Mouse (Mus musculus) heart, postnatal 0 days (tissue): Measurements from ENCODE around the gene Nfib. TPM values are rescaled to one million over a fixed set of nuclear protein-coding genes. Genes with fewer than 3 reads are reported as not detected.

Source experiments
- ATAC-seq: fragments of 200-750 bp; cut with Nextera tagmentation; 2 replicates; pipeline ENCODE4 v1.8.0; 2017; ENCODE audit warnings: low read depth, moderate number of reproducible peaks, moderate library complexity; ENCODE audit not compliant: insufficient read depth
- DNase-seq: peaks from one replicate; pipeline ENCODE4 v3.0.0-alpha.2; 2016; ENCODE audit warnings: low spot score
- H3K27ac ChIP-seq: fragments of 300-500 bp; sonication (generic); 2 replicates; pipeline ENCODE4 v1.5.1; 2014; ENCODE audit warnings: low read depth, mild to moderate bottlenecking
- H3K27me3 ChIP-seq: fragments of 300-500 bp; sonication (generic); 2 replicates; pipeline ENCODE4 v1.6.1; 2014; ENCODE audit warnings: low read length, mixed read lengths; ENCODE audit not compliant: control insufficient read depth, insufficient read depth
- H3K36me3 ChIP-seq: fragments of 300-500 bp; sonication (generic); replicated peaks from 2 replicates; pipeline ENCODE4 v1.6.1; 2014; ENCODE audit warnings: low read length, mixed read lengths; ENCODE audit not compliant: control insufficient read depth, insufficient read depth
- H3K4me1 ChIP-seq: fragments of 300-500 bp; sonication (generic); 2 replicates; pipeline ENCODE4 v1.6.1; 2014; ENCODE audit warnings: antibody characterized with exemption; ENCODE audit not compliant: control insufficient read depth, insufficient read depth
- H3K4me2 ChIP-seq: fragments of 300-500 bp; sonication (generic); 2 replicates; pipeline ENCODE4 v1.6.1; 2014; ENCODE audit warnings: low read depth, mild to moderate bottlenecking, low read length, moderate library complexity
- H3K4me3 ChIP-seq: fragments of 300-500 bp; sonication (generic); 2 replicates; pipeline ENCODE4 v1.5.1; 2014; ENCODE audit warnings: low read depth, low read length
- H3K9ac ChIP-seq: fragments of 300-500 bp; sonication (generic); replicated peaks from 2 replicates; pipeline ENCODE4 v1.6.1; 2014; ENCODE audit warnings: low read depth, low read length, mixed read lengths
- H3K9me3 ChIP-seq: fragments of 300-500 bp; sonication (generic); replicated peaks from 2 replicates; pipeline ENCODE4 v1.6.1; 2016; ENCODE audit warnings: low read length; ENCODE audit not compliant: control insufficient read depth
- CTCF ChIP-seq: IDR thresholded peaks from 2 replicates; pipeline ENCODE4 v1.5.1; 2016; ENCODE audit warnings: antibody characterized with exemption, control low read depth, low read depth
- EP300 ChIP-seq: IDR thresholded peaks from 2 replicates; pipeline ENCODE4 v1.6.1; 2016; ENCODE audit warnings: antibody characterized with exemption, low read depth
- WGBS: fragments of 180-500 bp; shearing (Covaris S2); extraction: QIAGEN DNeasy Blood & Tissue Kit; methylation state at CpG from one replicate; pipeline ENCODE4 v1.1.7; 2014; 5-methylcytosine and 5-hydroxymethylcytosine counted together
- polyA plus RNA-seq: library from polyadenylated mRNA; unstranded; fragments of >200 nt; fragmentation: Nextera tagmentation; extraction: Ambion mirVana; gene quantifications from 2 replicates; pipeline ENCODE4 v1.2.1, GENCODE M21; 2015
- total RNA-seq: library from RNA; depleted of rRNA; stranded (reverse); fragments of >200 nt; gene quantifications from 2 replicates; pipeline ENCODE4 v1.2.3, GENCODE M21; 2014; ENCODE audit warnings: low replicate concordance

Nfib gene
- total and polyA plus RNA-seq, 2 experiments from 2014 or later = 44.0 to 82.0 TPM

DNA sequence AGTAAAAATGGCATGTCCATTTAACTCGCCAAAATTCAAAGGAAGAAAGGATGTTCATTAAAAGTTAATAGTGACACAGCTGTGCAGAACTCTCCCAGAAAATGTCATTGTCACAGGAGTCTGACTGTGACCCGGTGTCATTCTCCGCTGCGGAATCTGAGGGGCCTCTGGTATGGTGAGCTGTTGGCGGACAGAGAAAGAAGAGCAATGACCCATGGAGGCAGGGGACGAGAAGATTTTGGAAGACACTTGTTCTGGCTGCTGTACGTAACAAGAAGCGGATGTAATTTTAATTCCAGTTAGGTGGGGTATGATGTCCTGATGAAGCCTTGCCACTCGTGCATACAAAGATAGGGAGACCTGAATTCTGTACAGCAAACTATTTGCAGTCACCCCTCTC, 120.0 kb downstream of the Nfib start:
- Histone ChIP-seq H3K4me1 (0 out of 2 replicates have a peak, but pooled peaks cover 4% of the 10 kb centered on the region), H3K9ac (no peak overlapping the region), H3K4me2 (no peak overlapping the region), H3K4me3 (no peak overlapping the region), H3K36me3 (no peaks in the 10 kb centered on the region), H3K9me3 (no peaks in the 10 kb centered on the region), H3K27me3 (no peaks in the 10 kb centered on the region), H3K27ac (no peak overlapping the region)
- no peak for TF ChIP-seq CTCF
- DNase-seq (no peak), ATAC-seq (no peak)
- 79% methylated on average over 9 of the region's 9 CpGs for WGBS

DNA sequence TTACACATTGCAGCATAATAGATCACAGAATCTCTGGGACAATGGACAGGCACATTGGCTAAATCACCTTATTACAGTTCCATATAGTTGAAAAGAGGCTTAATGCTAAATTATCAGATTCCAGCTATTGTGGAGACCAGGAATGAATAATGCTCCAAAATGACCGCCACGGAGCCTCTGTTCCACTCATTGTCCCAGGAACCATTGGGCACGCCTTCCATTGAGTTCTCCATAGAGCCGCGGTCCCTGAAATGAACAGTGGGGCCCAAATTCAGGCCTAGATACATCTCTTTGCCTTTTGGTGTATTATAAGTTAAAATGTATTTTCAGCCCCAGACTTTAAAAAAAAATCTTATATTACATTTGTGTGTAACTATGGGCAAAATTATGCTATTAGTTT, 120.5 kb downstream of the Nfib start:
- no peaks in the 10 kb centered on the region for H3K27me3 ChIP-seq
- 0 out of 2 replicates have a peak, but pooled peaks cover 4% of the 10 kb centered on the region for H3K4me1 ChIP-seq
- no peak overlapping the region for H3K4me3 ChIP-seq
- no peak overlapping the region for H3K27ac ChIP-seq
- WGBS = 92% methylated on average over 5 of the region's 5 CpGs
- no peaks in the 10 kb centered on the region for H3K36me3 ChIP-seq
- no peak overlapping the region for H3K9ac ChIP-seq
- H3K4me2 ChIP-seq = no peak overlapping the region
- no peaks in the 10 kb centered on the region for H3K9me3 ChIP-seq
- ATAC-seq (no peak), DNase-seq (no peak)
- no peak for TF ChIP-seq CTCF
- no peak for TF ChIP-seq EP300

DNA sequence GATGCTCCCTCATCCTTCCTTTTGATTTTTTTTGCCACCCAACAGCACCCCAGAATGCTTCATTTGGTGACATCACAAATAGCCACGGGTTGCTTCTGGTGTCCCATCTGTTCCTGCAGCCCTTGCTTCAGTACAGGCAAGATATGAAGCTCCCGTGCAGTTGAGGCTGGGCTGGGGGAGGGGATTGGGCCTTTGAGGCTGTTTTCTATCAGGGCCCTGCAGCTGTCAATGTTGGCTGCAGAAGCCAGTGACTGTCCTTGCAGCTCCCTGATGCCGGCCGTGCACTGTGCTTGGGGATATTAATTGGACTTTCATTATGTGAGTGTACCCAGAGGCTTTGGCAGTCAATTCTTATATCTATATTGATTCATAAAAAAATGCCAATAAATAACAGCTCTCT, 121.0 kb downstream of the Nfib start:
- Histone ChIP-seq H3K27ac (no peak overlapping the region), H3K9ac (no peak overlapping the region), H3K4me1 (0 out of 2 replicates have a peak, but pooled peaks cover 4% of the 10 kb centered on the region), H3K36me3 (no peaks in the 10 kb centered on the region), H3K4me2 (peak overlapping the region; percentile 18; the same call in 1 of the 2 replicates), H3K4me3 (no peak overlapping the region), H3K27me3 (no peaks in the 10 kb centered on the region), H3K9me3 (no peaks in the 10 kb centered on the region)
- ATAC-seq (no peak), DNase-seq (no peak)
- no peak for TF ChIP-seq CTCF
- TF ChIP-seq EP300 = no peak
- 25% methylated on average over 4 of the region's 4 CpGs for WGBS

- no peak for DNase-seq
- Histone ChIP-seq H3K4me2 (no peak overlapping the region), H3K9ac (no peak overlapping the region), H3K27ac (peak overlapping the region; percentile 33), H3K4me1 (peaks cover 10% of the 10 kb centered on the region; the same call in 1 of the 2 replicates), H3K9me3 (no peaks in the 10 kb centered on the region), H3K4me3 (no peak overlapping the region), H3K27me3 (no peaks in the 10 kb centered on the region), H3K36me3 (no peaks in the 10 kb centered on the region)
- WGBS = 21% methylated on average over 7 of the region's 7 CpGs
- TF ChIP-seq CTCF = no peak
- TF ChIP-seq EP300 = no peak
- peak; percentile 27; the same call in 1 of the 2 replicates for ATAC-seq
Observed at GRCm38 (mm10) chr4:82573291-82573605, 132.3 kb downstream of the Nfib start.

- ATAC-seq = peak; percentile 97
- Histone ChIP-seq H3K36me3 (no peaks in the 10 kb centered on the region), H3K4me1 (peaks cover 10% of the 10 kb centered on the region; the same call in 1 of the 2 replicates), H3K9me3 (no peaks in the 10 kb centered on the region), H3K4me2 (no peak overlapping the region), H3K9ac (no peak overlapping the region), H3K4me3 (no peak overlapping the region), H3K27me3 (no peaks in the 10 kb centered on the region), H3K27ac (peak overlapping the region; percentile 33)
- no peak for TF ChIP-seq CTCF
- TF ChIP-seq EP300 = no peak
- DNase-seq = peak; percentile 86
- 34% methylated on average over 13 of the region's 13 CpGs for WGBS
Observed at GRCm38 (mm10) chr4:82572410-82573290, 132.9 kb downstream of the Nfib start.

- DNase-seq = no peak
- no peak overlapping the region for H3K27ac ChIP-seq
- H3K4me1 ChIP-seq = peaks cover 10% of the 10 kb centered on the region; the same call in 1 of the 2 replicates
- H3K4me3 ChIP-seq = no peak overlapping the region
- no peaks in the 10 kb centered on the region for H3K9me3 ChIP-seq
- H3K4me2 ChIP-seq = no peak overlapping the region
- H3K9ac ChIP-seq = no peak overlapping the region
- no peaks in the 10 kb centered on the region for H3K27me3 ChIP-seq
- 92% methylated on average over 2 of the region's 2 CpGs for WGBS
- no peak for TF ChIP-seq EP300
- TF ChIP-seq CTCF = no peak
- no peaks in the 10 kb centered on the region for H3K36me3 ChIP-seq
- ATAC-seq = no peak
Observed at GRCm38 (mm10) chr4:82558816-82559215, 146.7 kb downstream of the Nfib start.
